Comparison of ENCODE assay signal across 8 mouse cellular contexts in genomic region chr12:38342657-38343056, GRCm38 (mm10).
A peak's percentile ranks its signal among the peaks of the same experiment; 100 is the strongest.
DNase-seq lines count a peak whose midpoint lies in the region; ATAC-seq and TF ChIP-seq lines count a peak whose summit lies in the region.

No protein-coding gene starts in this region.

- H3K9ac ChIP-seq in kidney, embryonic 16.5 days (replicated peaks; ENCODE audit: low read length) = no peak overlapping the region
- no peak overlapping the region for H3K9ac ChIP-seq in limb, embryonic 14.5 days (ENCODE audit: low read depth, low read length, severe bottlenecking)
- no peak overlapping the region for H3K9ac ChIP-seq in neural tube, embryonic 14.5 days (replicated peaks; ENCODE audit: low read depth, low read length)

- H3K27ac ChIP-seq in spleen, adult 2 months (ENCODE audit: insufficient read depth, low read length) = no peak overlapping the region
- no peak overlapping the region for H3K27ac ChIP-seq in kidney, embryonic 16.5 days (ENCODE audit: low read length)
- no peak overlapping the region for H3K27ac ChIP-seq in limb, embryonic 14.5 days (replicated peaks; ENCODE audit: low read depth, low read length)
- H3K27ac ChIP-seq in neural tube, embryonic 14.5 days (ENCODE audit: low read depth, low read length) = no peak overlapping the region

- no peaks in the 10 kb centered on the region for H3K36me3 ChIP-seq in spleen, adult 2 months (ENCODE audit: control insufficient read depth, insufficient read depth, low read length)
- H3K36me3 ChIP-seq in kidney, embryonic 16.5 days (ENCODE audit: insufficient read depth, low read length) = no peaks in the 10 kb centered on the region
- H3K36me3 ChIP-seq in limb, embryonic 14.5 days (ENCODE audit: control insufficient read depth, insufficient read depth, low read length) = no peaks in the 10 kb centered on the region
- no peaks in the 10 kb centered on the region for H3K36me3 ChIP-seq in neural tube, embryonic 14.5 days (ENCODE audit: control insufficient read depth, insufficient read depth, low read length)

- H3K4me2 ChIP-seq in kidney, embryonic 16.5 days (replicated peaks; ENCODE audit: low read depth, low read length) = no peak overlapping the region
- no peak overlapping the region for H3K4me2 ChIP-seq in limb, embryonic 14.5 days (replicated peaks; ENCODE audit: low read depth, low read length, severe bottlenecking)
- 0 out of 2 replicates have a peak overlapping the region, but pooled peaks have one; percentile 28 for H3K4me2 ChIP-seq in neural tube, embryonic 14.5 days (ENCODE audit: low read depth, low read length)

- no peaks in the 10 kb centered on the region for H3K4me1 ChIP-seq in spleen, adult 2 months (ENCODE audit: control insufficient read depth, insufficient read depth, insufficient read length)
- H3K4me1 ChIP-seq in kidney, embryonic 16.5 days (ENCODE audit: insufficient read depth, low read length) = no peaks in the 10 kb centered on the region
- no peaks in the 10 kb centered on the region for H3K4me1 ChIP-seq in limb, embryonic 14.5 days (ENCODE audit: control insufficient read depth, insufficient read depth, low read length)
- no peaks in the 10 kb centered on the region for H3K4me1 ChIP-seq in neural tube, embryonic 14.5 days (ENCODE audit: control insufficient read depth, insufficient read depth, low read length)

- WGBS in spleen, adult 2 months = 30% methylated on average over 6 of the region's 6 CpGs
- WGBS in kidney, embryonic 16.5 days = 15% methylated on average over 6 of the region's 6 CpGs
- WGBS in limb, embryonic 14.5 days = 10% methylated on average over 6 of the region's 6 CpGs
- 8% methylated on average over 6 of the region's 6 CpGs for WGBS in neural tube, embryonic 14.5 days

- no peaks in the 10 kb centered on the region for H3K27me3 ChIP-seq in spleen, adult 2 months (ENCODE audit: control insufficient read depth, insufficient read depth, low read length)
- H3K27me3 ChIP-seq in kidney, embryonic 16.5 days (ENCODE audit: insufficient read depth, low read length) = no peaks in the 10 kb centered on the region
- no peaks in the 10 kb centered on the region for H3K27me3 ChIP-seq in limb, embryonic 14.5 days (ENCODE audit: control insufficient read depth, insufficient read depth, low read length)
- no peaks in the 10 kb centered on the region for H3K27me3 ChIP-seq in neural tube, embryonic 14.5 days (ENCODE audit: control insufficient read depth, insufficient read depth, low read length)

- peak; percentile 73; the same call in 1 of the 2 replicates for ATAC-seq in kidney, embryonic 16.5 days (ENCODE audit: low FRiP score, low TSS enrichment)
- ATAC-seq in limb, embryonic 14.5 days (ENCODE audit: low FRiP score, low read depth) = no peak; the same call in 1 of the 2 replicates
- peak; percentile 90 for ATAC-seq in neural tube, embryonic 14.5 days (ENCODE audit: low read depth)

- no peaks in the 10 kb centered on the region for H3K9me3 ChIP-seq in kidney, embryonic 16.5 days (ENCODE audit: low read length)
- no peaks in the 10 kb centered on the region for H3K9me3 ChIP-seq in limb, embryonic 14.5 days (ENCODE audit: control insufficient read depth, low read length)
- no peaks in the 10 kb centered on the region for H3K9me3 ChIP-seq in neural tube, embryonic 14.5 days (ENCODE audit: control insufficient read depth, low read length)

- peak in 1 of 2 experiments; percentile 4 for DNase-seq in spleen, adult 2 months (ENCODE audit: low read depth in 1 of 2, low spot score in 2 of 2)
- DNase-seq in spleen, adult 12 weeks (ENCODE audit: low spot score) = no peak
- peak; percentile 88 for DNase-seq in cerebellum, postnatal 10 days
- DNase-seq in frontal cortex, postnatal 14 days (ENCODE audit: low spot score in 2 of 2) = peak; percentile 17 to 49
- DNase-seq in limb, embryonic 14.5 days (ENCODE audit: low spot score) = peak; percentile 89
- peak; percentile 42 for DNase-seq in thymus, postnatal 4 days

- peak; percentile 7; the same call in 1 of the 2 replicates for TF ChIP-seq CTCF in spleen, adult 2 months (IDR thresholded peaks at IDR 0.05; ENCODE audit: extremely low read depth, insufficient read depth, insufficient read length, insufficient replicate concordance)

- no peak for TF ChIP-seq POLR2A in spleen, adult 2 months (IDR thresholded peaks at IDR 0.05; ENCODE audit: low read depth, low read length)
- TF ChIP-seq POLR2A in limb, embryonic 14.5 days (IDR thresholded peaks at IDR 0.05; ENCODE audit: borderline replicate concordance, extremely low read depth, insufficient read depth, insufficient read length) = no peak

- H3K4me3 ChIP-seq in spleen, adult 2 months (ENCODE audit: extremely low read depth, insufficient read depth, insufficient read length) = no peak overlapping the region
- no peak overlapping the region for H3K4me3 ChIP-seq in kidney, embryonic 16.5 days (ENCODE audit: low read length)
- no peak overlapping the region for H3K4me3 ChIP-seq in limb, embryonic 14.5 days (replicated peaks; ENCODE audit: low read length)
- no peak overlapping the region for H3K4me3 ChIP-seq in neural tube, embryonic 14.5 days (ENCODE audit: low read depth, low read length)
